Mouse (Mus musculus): Measurements from ENCODE around the gene Fosl1. TPM values are rescaled to one million over a fixed set of nuclear protein-coding genes. Genes with fewer than 3 reads are reported as not detected.

Gene Fosl1
- 0.17 TPM for polyA plus RNA-seq (2014; fragmentation: Illumina TruSeq; extraction: RNeasy Lipid Tissue Mini Kit (QIAGEN cat#74804); ENCODE audit: insufficient read depth, low read depth, low replicate concordance)

GRCm38 (mm10) chr19:5447515-5448353 is at the start of gene Fosl1:
Fosl1 (plus strand) TSS chr19:5447547.

GRCm38 (mm10) chr19:5402293-5402692 is 45.1 kb upstream of the Fosl1 start, which contains the start of gene Tsga10ip:
Tsga10ip (minus strand) TSS chr19:5402526.

DNA sequence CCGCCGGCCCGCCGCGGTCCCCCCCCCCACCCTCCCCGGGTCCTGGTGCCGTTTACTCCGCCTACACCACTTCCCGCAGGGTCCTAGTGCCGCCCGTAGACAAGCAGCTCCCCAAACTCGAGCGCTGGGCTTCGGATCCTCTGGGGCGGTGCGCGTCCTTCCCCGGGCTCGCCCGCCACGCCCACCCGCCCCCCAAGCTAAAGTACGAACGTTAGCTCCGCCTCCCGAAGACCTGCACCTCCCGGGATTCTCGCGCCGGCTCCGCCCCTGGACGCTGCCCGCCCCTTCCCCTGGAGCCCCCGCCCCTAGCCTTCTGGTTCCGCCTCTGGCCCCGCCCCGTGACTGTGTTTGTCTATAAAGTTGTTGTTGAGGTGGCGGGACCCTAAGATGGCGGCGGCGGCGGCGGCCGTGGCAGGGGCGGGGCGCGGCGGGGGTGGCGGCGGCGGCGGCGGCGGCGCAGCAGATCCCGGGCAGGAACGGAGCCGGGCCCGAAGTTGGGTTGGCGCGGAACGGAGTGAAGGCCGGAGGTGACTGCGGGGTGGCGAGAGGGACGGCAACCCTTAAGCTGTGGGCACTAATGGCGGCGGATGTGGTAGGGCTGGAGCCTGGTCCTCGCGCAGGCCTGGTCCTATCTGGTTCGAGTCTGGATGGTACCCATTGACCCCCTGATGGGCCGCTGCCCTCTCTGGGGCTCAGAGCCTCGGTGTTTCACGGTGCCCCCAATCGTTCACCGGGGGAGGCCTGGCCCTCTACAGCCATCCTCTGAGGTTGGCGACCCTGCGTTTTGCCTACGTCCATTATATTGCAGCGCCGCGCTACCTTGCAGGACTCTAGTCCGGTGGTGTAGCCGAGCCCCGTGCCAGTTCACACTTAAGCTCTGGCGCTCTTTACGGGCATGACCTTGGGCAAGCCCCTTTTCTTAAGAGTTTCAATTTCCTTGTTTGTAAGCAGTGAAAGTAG is 22.3 kb upstream of the Fosl1 start, which contains the start of the genes Drap1 and AI837181:
TSS of gene Drap1 (minus strand) at position 198 of the 960 bp plus-strand sequence.
TSS of gene AI837181 (plus strand) at position 363 of the 960 bp plus-strand sequence.

DNA sequence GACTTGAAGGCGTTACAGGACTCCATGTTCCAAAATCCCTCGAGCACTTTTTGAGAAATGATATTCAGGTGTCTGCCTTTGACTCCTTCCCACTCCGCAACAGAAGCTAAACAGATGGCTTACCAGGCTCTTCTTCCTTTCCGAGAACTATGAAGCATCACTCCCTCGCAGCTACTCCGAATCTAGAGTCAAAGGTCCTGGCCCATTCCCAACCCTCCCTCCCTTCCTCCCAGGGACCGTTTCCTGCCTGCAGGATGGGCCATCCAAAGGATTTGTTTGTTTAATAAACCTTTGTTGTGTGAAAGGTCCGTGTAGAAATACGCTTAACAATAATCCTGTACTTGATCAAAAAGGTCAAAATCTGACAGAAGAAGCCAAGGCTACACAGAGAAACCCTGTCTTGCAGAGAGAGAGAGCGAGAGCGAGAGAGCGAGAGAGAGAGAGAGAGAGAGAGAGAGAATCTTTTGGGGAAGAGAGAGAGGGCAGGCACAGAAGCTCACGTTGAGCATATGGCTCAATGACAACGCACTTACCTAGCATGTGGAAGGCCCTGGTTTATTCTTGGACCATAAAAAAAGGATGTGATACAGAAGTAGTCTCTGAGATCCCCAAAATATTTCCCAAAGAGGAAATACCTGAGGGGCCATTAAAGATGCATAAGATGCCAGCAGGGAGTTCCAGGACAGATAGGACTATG is 10.5 kb downstream of the Fosl1 start, which contains the start of gene Ccdc85b:
TSS of gene Ccdc85b (minus strand) at position 149 of the 697 bp plus-strand sequence.

DNA sequence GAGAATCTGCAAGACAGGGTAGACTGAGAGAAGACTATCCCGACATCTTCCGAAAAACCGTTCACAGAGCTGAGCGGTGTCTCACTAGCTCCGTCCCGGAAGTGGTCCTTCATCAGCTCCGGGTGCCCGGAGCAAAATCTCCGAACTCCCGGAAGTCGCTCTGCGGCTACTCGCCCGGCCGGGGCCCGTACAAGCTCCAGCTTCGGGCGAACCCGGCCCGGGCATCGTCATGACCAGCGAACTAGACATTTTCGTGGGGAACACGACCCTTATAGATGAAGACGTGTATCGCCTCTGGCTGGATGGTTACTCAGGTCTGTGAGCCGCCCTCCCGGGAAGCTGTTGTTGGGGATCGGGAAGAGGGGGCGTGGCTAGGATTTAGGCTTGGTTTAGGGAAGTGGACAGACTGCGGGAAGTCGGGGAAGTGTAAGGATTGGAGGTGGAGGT is 13.1 kb downstream of the Fosl1 start, which contains the start of gene Fibp:
TSS of gene Fibp (plus strand) at position 151 of the 447 bp plus-strand sequence.

GRCm38 (mm10) chr19:5468374-5468773 is 21.0 kb downstream of the Fosl1 start, which contains the start of gene Ctsw:
Ctsw (minus strand) TSS chr19:5468507.

DNA sequence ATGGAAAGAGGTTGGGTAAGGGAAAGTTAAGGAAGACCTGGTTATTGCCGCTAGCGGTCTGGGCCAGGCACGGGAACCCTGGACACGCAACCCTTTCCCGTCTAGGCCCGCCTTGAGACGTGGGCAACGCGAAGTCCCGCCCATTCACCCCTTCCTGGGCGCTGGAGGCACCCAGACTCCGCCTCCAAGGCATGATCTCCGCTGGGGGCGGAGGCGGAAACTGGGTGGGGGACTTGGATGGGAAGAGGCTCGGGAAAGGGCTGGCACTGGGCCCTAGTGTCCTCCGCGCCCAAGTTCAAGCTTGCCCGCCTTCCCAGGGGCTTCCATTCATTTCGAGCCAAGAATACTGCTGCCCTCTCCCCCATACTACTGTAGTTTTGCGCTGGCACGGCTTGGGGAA is 26.4 kb downstream of the Fosl1 start, which contains the start of gene Efemp2:
TSS of gene Efemp2 (plus strand) at position 235 of the 400 bp plus-strand sequence.

DNA sequence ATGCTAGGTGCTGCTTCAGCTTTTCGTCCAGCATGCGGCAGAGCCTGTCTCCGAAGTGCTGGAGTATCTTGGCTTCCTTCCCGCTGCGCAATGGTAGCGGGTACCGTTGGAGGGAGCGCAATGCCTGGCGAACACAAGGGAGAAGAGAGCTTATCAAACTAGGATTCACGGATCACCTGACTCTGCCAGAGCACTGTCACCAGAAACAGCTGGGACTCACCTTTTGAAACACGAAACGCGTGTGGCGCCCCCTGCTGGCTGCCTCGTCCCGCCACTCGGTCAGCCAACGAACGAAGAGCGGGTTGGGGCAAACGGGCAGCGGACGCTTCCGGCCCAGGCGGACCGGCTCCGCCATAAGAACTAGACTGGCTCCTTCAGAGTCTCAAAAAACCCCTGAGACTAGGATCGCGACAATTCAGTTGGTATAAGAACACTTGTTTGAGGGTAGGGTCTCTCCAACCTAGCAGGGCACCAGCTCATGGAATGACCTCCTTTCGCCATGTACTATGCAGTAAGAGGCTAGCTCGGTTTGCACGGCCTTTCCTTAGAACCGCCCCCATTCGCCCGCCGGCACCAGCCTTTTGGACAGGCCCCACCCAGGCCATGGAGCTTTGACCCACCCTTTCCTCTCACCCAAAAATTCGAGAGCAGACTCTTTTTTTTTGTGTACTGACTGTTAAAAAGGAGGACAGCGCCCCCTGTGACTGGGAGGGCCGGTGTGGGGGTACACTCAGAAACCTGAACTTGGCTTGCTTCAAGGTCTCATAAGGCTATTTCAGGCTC is 40.6 kb downstream of the Fosl1 start, which contains the start of gene Mus81:
TSS of gene Mus81 (minus strand) at position 635 of the 783 bp plus-strand sequence.

DNA sequence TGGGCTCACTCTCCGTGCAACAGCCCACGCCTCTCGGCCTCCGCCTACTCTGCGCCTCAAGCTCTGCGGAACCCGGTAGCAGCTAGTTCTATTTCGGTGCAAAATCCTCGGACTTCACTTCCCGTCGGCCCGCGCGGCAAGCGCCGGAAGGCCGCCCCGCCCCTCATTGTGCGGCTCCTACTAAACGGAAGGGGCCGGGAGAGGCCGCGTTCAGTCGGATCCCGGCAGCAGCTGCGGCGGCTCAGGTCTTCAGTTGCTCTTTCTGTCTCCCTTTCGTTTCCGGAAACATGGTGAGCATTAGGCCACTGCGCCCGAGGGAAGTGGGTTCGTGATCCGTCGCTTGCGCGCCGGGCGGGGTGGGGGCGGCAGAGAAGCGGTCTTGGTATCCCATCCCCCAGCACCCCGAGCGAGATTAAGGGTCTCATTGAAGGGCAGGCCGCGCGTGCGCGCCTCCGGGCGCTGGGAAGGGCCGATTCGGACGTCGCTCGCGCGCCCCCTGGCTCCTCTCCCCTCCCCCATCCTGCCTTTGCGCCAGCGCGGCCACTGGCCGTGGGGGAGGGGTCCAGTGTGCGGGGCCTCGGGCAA is 43.1 kb downstream of the Fosl1 start, which contains the start of gene Cfl1:
TSS of gene Cfl1 (plus strand) at position 143 of the 585 bp plus-strand sequence.

DNA sequence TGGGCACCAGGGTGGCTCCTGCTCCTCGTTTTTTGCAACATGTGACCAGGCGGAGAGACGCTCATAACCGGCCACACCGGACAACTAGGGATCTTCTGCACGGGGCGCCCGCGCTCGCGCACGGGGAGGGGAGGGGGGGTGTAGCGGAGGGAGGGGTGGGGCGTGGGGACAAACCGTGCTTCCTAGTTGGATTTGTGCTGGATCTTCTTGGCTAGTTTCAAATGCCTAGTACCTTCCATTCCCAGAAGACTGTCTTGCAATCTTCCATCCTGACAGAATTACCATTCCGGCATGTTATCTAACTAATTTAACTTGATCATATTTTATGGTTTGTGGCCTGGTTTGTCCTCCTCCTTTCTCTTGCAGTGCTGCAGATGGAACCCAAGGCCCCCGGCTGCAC is 56.3 kb downstream of the Fosl1 start, which contains the start of gene 1700020D05Rik:
TSS of gene 1700020D05Rik (minus strand) at position 101 of the 400 bp plus-strand sequence.

Other genes starting within 250 kb of the Fosl1 start
- 9.4 TPM for gene Pacs1, start 174.4 kb upstream of the Fosl1 start, polyA plus RNA-seq (2014; fragmentation: Illumina TruSeq; extraction: RNeasy Lipid Tissue Mini Kit (QIAGEN cat#74804); ENCODE audit: insufficient read depth, low read depth, low replicate concordance)
- gene Sf3b2, start 152.1 kb upstream of the Fosl1 start, polyA plus RNA-seq (2014; fragmentation: Illumina TruSeq; extraction: RNeasy Lipid Tissue Mini Kit (QIAGEN cat#74804); ENCODE audit: insufficient read depth, low read depth, low replicate concordance): 93.1 TPM
- 0.28 TPM for gene Gal3st3, start 149.2 kb upstream of the Fosl1 start, polyA plus RNA-seq (2014; fragmentation: Illumina TruSeq; extraction: RNeasy Lipid Tissue Mini Kit (QIAGEN cat#74804); ENCODE audit: insufficient read depth, low read depth, low replicate concordance)
- not detected for gene Catsper1, start 111.8 kb upstream of the Fosl1 start, polyA plus RNA-seq (2014; fragmentation: Illumina TruSeq; extraction: RNeasy Lipid Tissue Mini Kit (QIAGEN cat#74804); ENCODE audit: insufficient read depth, low read depth, low replicate concordance)
- 2.3 TPM for gene Cst6, start 98.0 kb upstream of the Fosl1 start, polyA plus RNA-seq (2014; fragmentation: Illumina TruSeq; extraction: RNeasy Lipid Tissue Mini Kit (QIAGEN cat#74804); ENCODE audit: insufficient read depth, low read depth, low replicate concordance)
- gene Eif1ad, start 80.8 kb upstream of the Fosl1 start, polyA plus RNA-seq (2014; fragmentation: Illumina TruSeq; extraction: RNeasy Lipid Tissue Mini Kit (QIAGEN cat#74804); ENCODE audit: insufficient read depth, low read depth, low replicate concordance): 13.4 TPM
- 139 TPM for gene Banf1, start 80.4 kb upstream of the Fosl1 start, polyA plus RNA-seq (2014; fragmentation: Illumina TruSeq; extraction: RNeasy Lipid Tissue Mini Kit (QIAGEN cat#74804); ENCODE audit: insufficient read depth, low read depth, low replicate concordance)
- gene Sart1, start 58.8 kb upstream of the Fosl1 start, polyA plus RNA-seq (2014; fragmentation: Illumina TruSeq; extraction: RNeasy Lipid Tissue Mini Kit (QIAGEN cat#74804); ENCODE audit: insufficient read depth, low read depth, low replicate concordance): 63.0 TPM
- not detected for gene Tsga10ip, start 45.0 kb upstream of the Fosl1 start, polyA plus RNA-seq (2014; fragmentation: Illumina TruSeq; extraction: RNeasy Lipid Tissue Mini Kit (QIAGEN cat#74804); ENCODE audit: insufficient read depth, low read depth, low replicate concordance)
- 391 TPM for gene Drap1, start 22.6 kb upstream of the Fosl1 start, polyA plus RNA-seq (2014; fragmentation: Illumina TruSeq; extraction: RNeasy Lipid Tissue Mini Kit (QIAGEN cat#74804); ENCODE audit: insufficient read depth, low read depth, low replicate concordance)
- 34.1 TPM for gene AI837181, start 22.4 kb upstream of the Fosl1 start, polyA plus RNA-seq (2014; fragmentation: Illumina TruSeq; extraction: RNeasy Lipid Tissue Mini Kit (QIAGEN cat#74804); ENCODE audit: insufficient read depth, low read depth, low replicate concordance)
- gene Ccdc85b, start 10.3 kb downstream of the Fosl1 start, polyA plus RNA-seq (2014; fragmentation: Illumina TruSeq; extraction: RNeasy Lipid Tissue Mini Kit (QIAGEN cat#74804); ENCODE audit: insufficient read depth, low read depth, low replicate concordance): 15.3 TPM
- 62.7 TPM for gene Fibp, start 13.1 kb downstream of the Fosl1 start, polyA plus RNA-seq (2014; fragmentation: Illumina TruSeq; extraction: RNeasy Lipid Tissue Mini Kit (QIAGEN cat#74804); ENCODE audit: insufficient read depth, low read depth, low replicate concordance)
- gene Ctsw, start 21.0 kb downstream of the Fosl1 start, polyA plus RNA-seq (2014; fragmentation: Illumina TruSeq; extraction: RNeasy Lipid Tissue Mini Kit (QIAGEN cat#74804); ENCODE audit: insufficient read depth, low read depth, low replicate concordance): 9.0 TPM
- 41.2 TPM for gene Efemp2, start 26.4 kb downstream of the Fosl1 start, polyA plus RNA-seq (2014; fragmentation: Illumina TruSeq; extraction: RNeasy Lipid Tissue Mini Kit (QIAGEN cat#74804); ENCODE audit: insufficient read depth, low read depth, low replicate concordance)
- gene Mus81, start 40.9 kb downstream of the Fosl1 start, polyA plus RNA-seq (2014; fragmentation: Illumina TruSeq; extraction: RNeasy Lipid Tissue Mini Kit (QIAGEN cat#74804); ENCODE audit: insufficient read depth, low read depth, low replicate concordance): 24.5 TPM
- 601 TPM for gene Cfl1, start 42.9 kb downstream of the Fosl1 start, polyA plus RNA-seq (2014; fragmentation: Illumina TruSeq; extraction: RNeasy Lipid Tissue Mini Kit (QIAGEN cat#74804); ENCODE audit: insufficient read depth, low read depth, low replicate concordance)
- not detected for gene 1700020D05Rik, start 56.2 kb downstream of the Fosl1 start, polyA plus RNA-seq (2014; fragmentation: Illumina TruSeq; extraction: RNeasy Lipid Tissue Mini Kit (QIAGEN cat#74804); ENCODE audit: insufficient read depth, low read depth, low replicate concordance)
- 5.9 TPM for gene Snx32, start 63.0 kb downstream of the Fosl1 start, polyA plus RNA-seq (2014; fragmentation: Illumina TruSeq; extraction: RNeasy Lipid Tissue Mini Kit (QIAGEN cat#74804); ENCODE audit: insufficient read depth, low read depth, low replicate concordance)
- gene Ovol1, start 113.1 kb downstream of the Fosl1 start, polyA plus RNA-seq (2014; fragmentation: Illumina TruSeq; extraction: RNeasy Lipid Tissue Mini Kit (QIAGEN cat#74804); ENCODE audit: insufficient read depth, low read depth, low replicate concordance): 0.69 TPM
- gene Ap5b1, start 120.5 kb downstream of the Fosl1 start, polyA plus RNA-seq (2014; fragmentation: Illumina TruSeq; extraction: RNeasy Lipid Tissue Mini Kit (QIAGEN cat#74804); ENCODE audit: insufficient read depth, low read depth, low replicate concordance): 3.3 TPM
- 45.6 TPM for gene Rnaseh2c, start 154.3 kb downstream of the Fosl1 start, polyA plus RNA-seq (2014; fragmentation: Illumina TruSeq; extraction: RNeasy Lipid Tissue Mini Kit (QIAGEN cat#74804); ENCODE audit: insufficient read depth, low read depth, low replicate concordance)
- 39.0 TPM for gene Kat5, start 162.7 kb downstream of the Fosl1 start, polyA plus RNA-seq (2014; fragmentation: Illumina TruSeq; extraction: RNeasy Lipid Tissue Mini Kit (QIAGEN cat#74804); ENCODE audit: insufficient read depth, low read depth, low replicate concordance)
- 49.7 TPM for gene Rela, start 189.9 kb downstream of the Fosl1 start, polyA plus RNA-seq (2014; fragmentation: Illumina TruSeq; extraction: RNeasy Lipid Tissue Mini Kit (QIAGEN cat#74804); ENCODE audit: insufficient read depth, low read depth, low replicate concordance)
- gene Sipa1, start 216.2 kb downstream of the Fosl1 start, polyA plus RNA-seq (2014; fragmentation: Illumina TruSeq; extraction: RNeasy Lipid Tissue Mini Kit (QIAGEN cat#74804); ENCODE audit: insufficient read depth, low read depth, low replicate concordance): 35.8 TPM
- gene Map3k11, start 241.2 kb downstream of the Fosl1 start, polyA plus RNA-seq (2014; fragmentation: Illumina TruSeq; extraction: RNeasy Lipid Tissue Mini Kit (QIAGEN cat#74804); ENCODE audit: insufficient read depth, low read depth, low replicate concordance): 39.2 TPM
- 19.6 TPM for gene Pcnx3, start 241.4 kb downstream of the Fosl1 start, polyA plus RNA-seq (2014; fragmentation: Illumina TruSeq; extraction: RNeasy Lipid Tissue Mini Kit (QIAGEN cat#74804); ENCODE audit: insufficient read depth, low read depth, low replicate concordance)